10 mouse cellular contexts compared by ENCODE assay signal in genomic region chr19:45223413-45224285, GRCm38 (mm10). TPM values are rescaled to one million over a fixed set of nuclear protein-coding genes. Genes with fewer than 3 reads are reported as not detected.
DNase-seq lines count a peak whose midpoint lies in the region; ATAC-seq and TF ChIP-seq lines count a peak whose summit lies in the region.
"Had no signal": no experiment of that assay in that cellular context is flagged by ENCODE, and none has a peak within 500 bp of the region (broad histone marks: within the 10 kb centered on the region; RNA-seq: fewer than 3 reads in every experiment).

No protein-coding gene starts in this region.

- WGBS in heart, embryonic 13.5 days = 3% methylated on average over 49 of the region's 49 CpGs
- under 1% methylated on average over 49 of the region's 49 CpGs for WGBS in forebrain, embryonic 13.5 days
- WGBS in limb, embryonic 14.5 days = 2% methylated on average over 48 of the region's 49 CpGs

- peak overlapping the region; percentile 64 for H3K4me2 ChIP-seq in heart, embryonic 13.5 days
- H3K4me2 ChIP-seq in forebrain, embryonic 13.5 days = peak overlapping the region; percentile 5; the same call in 1 of the 2 replicates
- peak overlapping the region; percentile 31; the same call in 1 of the 2 replicates for H3K4me2 ChIP-seq in limb, embryonic 14.5 days (replicated peaks; ENCODE audit: low read depth, low read length, severe bottlenecking)

- no peak for DNase-seq in heart, postnatal 36 days
- peak; percentile 44 for DNase-seq in MN1 (ENCODE audit: low spot score)
- no peak for DNase-seq in limb, embryonic 14.5 days (ENCODE audit: low spot score)
- DNase-seq in urinary bladder, postnatal 4 days (ENCODE audit: low spot score in 2 of 2) = no peak
- DNase-seq in T-cell, adult 2 months (ENCODE audit: low spot score) = no peak
- DNase-seq in ovary, adult 18-20 months (ENCODE audit: low spot score) = no peak
- DNase-seq: cerebellum, postnatal 25 days had no signal

- H3K9me3 ChIP-seq in heart, embryonic 13.5 days = no peaks in the 10 kb centered on the region
- no peaks in the 10 kb centered on the region for H3K9me3 ChIP-seq in forebrain, embryonic 13.5 days (replicated peaks)
- H3K9me3 ChIP-seq in limb, embryonic 14.5 days (ENCODE audit: control insufficient read depth, low read length) = no peaks in the 10 kb centered on the region

- peak overlapping the region; percentile 40 for H3K4me3 ChIP-seq in heart, embryonic 13.5 days
- H3K4me3 ChIP-seq in forebrain, embryonic 13.5 days = peak overlapping the region; percentile 13; the same call in 1 of the 2 replicates
- H3K4me3 ChIP-seq in limb, embryonic 14.5 days (replicated peaks; ENCODE audit: low read length) = peak overlapping the region; percentile 15

- intact Hi-C loops in heart, postnatal 36 days (cut with DNase I) = no loop called here

- peaks cover 25% of the 10 kb centered on the region for H3K4me1 ChIP-seq in heart, embryonic 13.5 days
- H3K4me1 ChIP-seq in forebrain, embryonic 13.5 days = peaks cover 15% of the 10 kb centered on the region; the same call in 1 of the 2 replicates
- no peaks in the 10 kb centered on the region for H3K4me1 ChIP-seq in limb, embryonic 14.5 days (ENCODE audit: control insufficient read depth, insufficient read depth, low read length)

- no peak overlapping the region for H3K27ac ChIP-seq in heart, embryonic 13.5 days (replicated peaks)
- no peak overlapping the region for H3K27ac ChIP-seq in forebrain, embryonic 13.5 days
- no peak overlapping the region for H3K27ac ChIP-seq in limb, embryonic 14.5 days (replicated peaks; ENCODE audit: low read depth, low read length)

- no peak overlapping the region for H3K9ac ChIP-seq in heart, embryonic 13.5 days
- H3K9ac ChIP-seq in forebrain, embryonic 13.5 days = no peak overlapping the region
- H3K9ac ChIP-seq in limb, embryonic 14.5 days (ENCODE audit: low read depth, low read length, severe bottlenecking) = no peak overlapping the region

- no peaks in the 10 kb centered on the region for H3K36me3 ChIP-seq in heart, embryonic 13.5 days
- H3K36me3 ChIP-seq in forebrain, embryonic 13.5 days (ENCODE audit: poor library complexity, severe bottlenecking) = no peaks in the 10 kb centered on the region
- H3K36me3 ChIP-seq in limb, embryonic 14.5 days (ENCODE audit: control insufficient read depth, insufficient read depth, low read length) = no peaks in the 10 kb centered on the region

- H3K27me3 ChIP-seq in heart, embryonic 13.5 days (replicated peaks) = peaks cover 90% of the 10 kb centered on the region
- H3K27me3 ChIP-seq in forebrain, embryonic 13.5 days = peaks cover 90% of the 10 kb centered on the region
- H3K27me3 ChIP-seq in limb, embryonic 14.5 days (ENCODE audit: control insufficient read depth, insufficient read depth, low read length) = peaks cover 75% of the 10 kb centered on the region

- TF ChIP-seq POLR2A in limb, embryonic 14.5 days (IDR thresholded peaks at IDR 0.05; ENCODE audit: borderline replicate concordance, extremely low read depth, insufficient read depth, insufficient read length) = no peak

- ATAC-seq in heart, embryonic 13.5 days (ENCODE audit: extremely low read depth, insufficient number of reproducible peaks, low FRiP score, low TSS enrichment) = no peak
- ATAC-seq in forebrain, embryonic 13.5 days = no peak
- no peak for ATAC-seq in limb, embryonic 14.5 days (ENCODE audit: low FRiP score, low read depth)

RNA-seq across cellular contexts. Expression of gene Lbx1, which starts 12.0 kb away (rescaled TPM):
- polyA plus RNA-seq in heart, embryonic 13.5 days (2015; fragmentation: Nextera tagmentation; extraction: Ambion mirVana) = not detected in 2 replicates
- total RNA-seq in heart, postnatal 36 days (2021) = under 1 TPM in 1 of 2 experiments, not detected in 1; 0.11 TPM
- polyA plus RNA-seq in forebrain, embryonic 13.5 days (2015; fragmentation: Nextera tagmentation; extraction: Ambion mirVana) = not detected in 2 replicates
- 2.7 and 3.9 TPM in 2 replicates for polyA plus RNA-seq in limb, embryonic 14.5 days (2012; rRNA removed)
- polyA plus RNA-seq in limb, embryonic 14.5 days (2014; fragmentation: Nextera tagmentation; extraction: Ambion mirVana) = 1.4 and 2.2 TPM in 2 replicates
- total RNA-seq: MEL had no signal

Comparison
In these comparisons a context has a peak if more than half of its experiments do, and no peak if none do; other contexts are left out.
1. H3K4me2 ChIP-seq: peak in every context shown above with its lines; median percentile 64 in heart, embryonic 13.5 days; 31 in limb, embryonic 14.5 days; 5 in forebrain, embryonic 13.5 days.